In genomic region chr4:82704841-82705794, GRCm38 (mm10) we compare ENCODE assay signal across 8 mouse cellular contexts. TPM values are rescaled to one million over a fixed set of nuclear protein-coding genes. Genes with fewer than 3 reads are reported as not detected.
DNase-seq lines count a peak whose midpoint lies in the region; ATAC-seq lines count a peak whose summit lies in the region.

Nfib (minus strand) TSS chr4:82705750.

- 0 out of 2 replicates have a peak within 1 kb of the TSS, but pooled peaks have one; percentile 11 for H3K4me2 ChIP-seq in heart, embryonic 16.5 days (ENCODE audit: low read depth, low read length)

- H3K4me1 ChIP-seq in forebrain, embryonic 10.5 days, result peaks cover 70% of the 10 kb centered on the region
- H3K4me1 ChIP-seq in heart, embryonic 16.5 days (ENCODE audit: control insufficient read depth, insufficient read depth, low read length), result peaks cover 51% of the 10 kb centered on the region

- peak; percentile 53 for ATAC-seq in heart, embryonic 16.5 days (replicated peaks; ENCODE audit: extremely low read depth, insufficient read depth, low FRiP score)
- ATAC-seq in inflammation-experienced regulatory T-cells, adult 6 months, result no peak

- H3K9me3 ChIP-seq in forebrain, embryonic 10.5 days, result no peaks in the 10 kb centered on the region
- H3K9me3 ChIP-seq in heart, embryonic 16.5 days (replicated peaks; ENCODE audit: control insufficient read depth, low read length), result no peaks in the 10 kb centered on the region

- no peaks in the 10 kb centered on the region for H3K36me3 ChIP-seq in forebrain, embryonic 10.5 days (replicated peaks)
- no peaks in the 10 kb centered on the region for H3K36me3 ChIP-seq in heart, embryonic 16.5 days (ENCODE audit: control insufficient read depth, insufficient read depth)

- no peak within 1 kb of the TSS for H3K9ac ChIP-seq in heart, embryonic 16.5 days (ENCODE audit: low read length)

- 63% methylated on average over 23 of the region's 23 CpGs for WGBS in forebrain, embryonic 10.5 days
- WGBS in heart, embryonic 16.5 days, result 50% methylated on average over 23 of the region's 23 CpGs

- intact Hi-C loops in left cerebral cortex, postnatal 4 days (cut with DNase I), result no loop called here

- peak; percentile 42 to 56 for DNase-seq in right cerebral cortex, postnatal 10 days (ENCODE audit: low spot score in 2 of 2)
- DNase-seq in right cerebral cortex, postnatal 4 days, result no peak
- no peak for DNase-seq in forebrain, embryonic 10.5 days (ENCODE audit: extremely low spot score, low spot score)
- DNase-seq in left cerebral cortex, postnatal 4 days, result peak; percentile 36
- DNase-seq in spleen, adult 12 weeks (ENCODE audit: low spot score), result no peak
- DNase-seq in frontal cortex, postnatal 10 days (ENCODE audit: low spot score in 2 of 2), result no peak

- peak within 1 kb of the TSS; percentile 8; the same call in 1 of the 2 replicates for H3K4me3 ChIP-seq in forebrain, embryonic 10.5 days
- H3K4me3 ChIP-seq in heart, embryonic 16.5 days (ENCODE audit: low read length), result no peak within 1 kb of the TSS

- H3K27me3 ChIP-seq in forebrain, embryonic 10.5 days (ENCODE audit: poor library complexity, severe bottlenecking), result peaks cover 6% of the 10 kb centered on the region; the same call in 1 of the 2 replicates
- H3K27me3 ChIP-seq in heart, embryonic 16.5 days (ENCODE audit: control insufficient read depth, insufficient read depth, low read length), result no peaks in the 10 kb centered on the region

- peak within 1 kb of the TSS; percentile 84 for H3K27ac ChIP-seq in forebrain, embryonic 10.5 days
- H3K27ac ChIP-seq in heart, embryonic 16.5 days (ENCODE audit: low read length), result peak within 1 kb of the TSS; percentile 76

RNA-seq across cellular contexts. Expression of gene Nfib, which starts in this region (rescaled TPM):
- polyA plus RNA-seq in forebrain, embryonic 10.5 days (2016; fragmentation: Nextera tagmentation; extraction: Ambion mirVana), result 16.0 and 21.8 TPM in 2 replicates
- polyA plus RNA-seq in heart, embryonic 16.5 days (2015; fragmentation: Nextera tagmentation; extraction: Ambion mirVana), result 56.7 and 60.1 TPM in 2 replicates
- total RNA-seq in left cerebral cortex, postnatal 4 days (2021), result 100 to 1,000 TPM; 216 to 233 TPM
- polyA plus RNA-seq in inflammation-experienced regulatory T-cells, adult 6 months (2017; shearing (Covaris generic)), result under 1 TPM in 2 of 3 experiments, not detected in 1; 0.04 to 0.11 TPM

Comparison
In these comparisons a context has a peak if more than half of its experiments do, and no peak if none do; other contexts are left out.
1. RNA of gene Nfib (polyA plus RNA-seq): 56.7 to 60.1 TPM in heart, embryonic 16.5 days and 16.0 to 21.8 TPM in forebrain, embryonic 10.5 days; 0.04 to 0.11 TPM in inflammation-experienced regulatory T-cells, adult 6 months; every median in the first group is over 10 times any median in the second.
2. DNase-seq: peak in right cerebral cortex, postnatal 10 days (2 of 2) and left cerebral cortex, postnatal 4 days (single experiment); none in right cerebral cortex, postnatal 4 days (single experiment), forebrain, embryonic 10.5 days (single experiment), spleen, adult 12 weeks (single experiment) and frontal cortex, postnatal 10 days (0 of 2).